22 mouse cellular contexts compared by ENCODE assay signal in genomic region chr13:97678991-97679390, GRCm38 (mm10).
DNase-seq lines count a peak whose midpoint lies in the region; TF ChIP-seq lines count a peak whose summit lies in the region.
"Had no signal": no experiment of that assay in that cellular context is flagged by ENCODE, and none has a peak within 500 bp of the region (broad histone marks: within the 10 kb centered on the region; RNA-seq: fewer than 3 reads in every experiment).

No protein-coding gene starts in this region.

- TF ChIP-seq CTCF in gastrocnemius, adult 2 months (IDR thresholded peaks at IDR 0.05) = no peak

- H3K4me3 ChIP-seq in gastrocnemius, adult 2 months = no peak overlapping the region
- H3K4me3 ChIP-seq: heart, embryonic 12.5 days; heart, embryonic 15.5 days; hindbrain, embryonic 10.5 days; hindbrain, embryonic 13.5 days; intestine, embryonic 15.5 days had no signal

- intact Hi-C loops in gastrocnemius, adult 2 months (cut with DNase I) = no loop called here

- H3K27ac ChIP-seq in gastrocnemius, adult 2 months = no peak overlapping the region
- H3K27ac ChIP-seq: heart, embryonic 15.5 days; hindbrain, embryonic 10.5 days; hindbrain, embryonic 13.5 days; intestine, embryonic 15.5 days had no signal

- DNase-seq in 3T3-L1 (ENCODE audit: low read depth, low spot score) (peak; percentile 49), ES-CJ7 (ENCODE audit: low read depth, low spot score) (peak; percentile 7), R1 (ENCODE audit: low read depth, low spot score) (peak; percentile 34)
- DNase-seq in urinary bladder, adult 18-20 months (ENCODE audit: low spot score in 2 of 2) = no peak
- no peak for DNase-seq in gastrocnemius, adult 2 months
- DNase-seq in kidney, adult 11 months = no peak
- DNase-seq: adrenal gland, adult 8-10 months; adrenal gland, postnatal 25 days; cerebellum, adult 11-12 months; cerebellum, adult 8-10 months; cerebellum, postnatal 14 days; forebrain, postnatal 0 days; gastrocnemius, postnatal 25 days; heart, postnatal 10 days; heart, postnatal 36 days; kidney, adult 18-20 months; kidney, adult 9 months had no signal

Comparison
In these comparisons a context has a peak if more than half of its experiments do, and no peak if none do; other contexts are left out.
1. DNase-seq: peak in 3T3-L1 (single experiment), ES-CJ7 (single experiment) and R1 (single experiment); none in urinary bladder, adult 18-20 months (0 of 2), gastrocnemius, adult 2 months (single experiment) and kidney, adult 11 months (single experiment).